Mouse (Mus musculus) mammary gland, adult 2 months (tissue): ENCODE measurements around the gene Gpr180. TPM values are rescaled to one million over a fixed set of nuclear protein-coding genes. Genes with fewer than 3 reads are reported as not detected.

Experiments used
- polyA plus RNA-seq: library from polyadenylated mRNA; depleted of rRNA; stranded (reverse); fragments of >200 nt; gene quantifications from 2 replicates; pipeline ENCODE4 v1.2.3, GENCODE M21; 2012; ENCODE audit warnings: low replicate concordance; rRNA removed

Gpr180 gene
- polyA plus RNA-seq: 32.4 and 45.7 TPM in 2 replicates

DNA sequence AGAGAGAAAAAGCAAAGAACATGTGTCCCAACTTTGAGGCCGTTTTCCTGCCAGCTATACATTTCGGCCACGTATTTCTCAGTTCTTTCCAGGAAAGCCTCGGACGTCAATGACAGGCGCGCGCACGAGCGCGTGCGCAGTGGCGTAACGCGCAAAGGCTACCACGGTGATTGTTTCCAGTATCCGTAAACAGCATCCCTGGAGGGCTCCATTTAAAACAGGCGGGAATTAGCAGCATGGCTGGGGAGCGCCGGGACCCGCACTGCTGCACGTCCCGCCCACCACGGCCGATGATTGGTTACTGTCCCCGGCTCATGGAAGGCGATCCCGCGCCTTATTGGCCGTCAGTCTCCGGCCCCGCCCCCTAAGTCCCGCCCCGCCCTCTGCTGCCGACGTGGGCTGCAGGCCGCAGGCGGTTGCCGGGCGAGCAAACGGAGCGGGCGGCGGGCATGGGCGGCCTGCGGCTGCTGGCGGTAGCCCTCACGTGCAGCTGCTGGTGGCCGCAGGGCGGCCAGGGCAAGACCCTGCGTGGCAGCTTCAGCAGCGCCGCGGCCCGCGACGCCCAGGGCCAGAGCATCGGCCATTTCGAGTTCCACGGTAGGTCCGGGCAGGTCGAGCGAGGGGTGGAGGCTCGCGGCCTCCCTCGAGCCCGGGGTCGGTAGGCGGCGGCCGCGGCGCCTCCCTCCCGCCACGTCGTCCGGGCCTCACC, at the start of gene Gpr180:
Gpr180 (plus strand) TSS at position 415 of the 709 bp plus-strand sequence.

DNA sequence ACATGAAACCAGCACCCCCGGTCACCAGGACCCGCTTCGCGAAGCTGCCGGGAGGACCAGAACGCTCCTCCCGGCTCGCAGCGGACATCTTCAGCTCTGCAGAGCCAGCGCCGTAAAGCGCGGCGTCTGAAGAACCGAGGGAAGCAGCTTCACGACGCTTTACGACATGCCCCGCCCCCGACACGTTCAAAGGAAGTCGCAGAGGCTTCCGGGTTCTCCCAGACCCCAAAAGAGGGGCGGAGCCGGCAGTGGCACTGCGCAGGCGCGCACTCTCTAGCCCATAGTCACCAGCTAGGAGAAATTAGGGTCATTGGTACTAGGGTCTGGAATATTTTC, 4.3 kb upstream of the Gpr180 start, which contains the start of gene Tgds:
Tgds (minus strand) TSS at position 114 of the 336 bp plus-strand sequence.

Other genes with a start within 250 kb of the Gpr180 start
- 0.37 and 1.5 TPM in 2 replicates for gene Dct, start 84.9 kb upstream of the Gpr180 start, polyA plus RNA-seq
- gene Tgds, start 4.4 kb upstream of the Gpr180 start, polyA plus RNA-seq: 5.0 and 11.2 TPM in 2 replicates
- 0.08 and 0.27 TPM in 2 replicates for gene Sox21, start 99.9 kb downstream of the Gpr180 start, polyA plus RNA-seq
- not detected in 2 replicates for gene Gm9376, start 129.8 kb downstream of the Gpr180 start, polyA plus RNA-seq